Mouse (Mus musculus): Measurements from ENCODE around the gene Atg9a. TPM values are rescaled to one million over a fixed set of nuclear protein-coding genes. Genes with fewer than 3 reads are reported as not detected.
A peak's percentile ranks its signal among the peaks of the same experiment; 100 is the strongest.

Gene Atg9a
- total RNA-seq, 1 experiment: 17.2 TPM

DNA sequence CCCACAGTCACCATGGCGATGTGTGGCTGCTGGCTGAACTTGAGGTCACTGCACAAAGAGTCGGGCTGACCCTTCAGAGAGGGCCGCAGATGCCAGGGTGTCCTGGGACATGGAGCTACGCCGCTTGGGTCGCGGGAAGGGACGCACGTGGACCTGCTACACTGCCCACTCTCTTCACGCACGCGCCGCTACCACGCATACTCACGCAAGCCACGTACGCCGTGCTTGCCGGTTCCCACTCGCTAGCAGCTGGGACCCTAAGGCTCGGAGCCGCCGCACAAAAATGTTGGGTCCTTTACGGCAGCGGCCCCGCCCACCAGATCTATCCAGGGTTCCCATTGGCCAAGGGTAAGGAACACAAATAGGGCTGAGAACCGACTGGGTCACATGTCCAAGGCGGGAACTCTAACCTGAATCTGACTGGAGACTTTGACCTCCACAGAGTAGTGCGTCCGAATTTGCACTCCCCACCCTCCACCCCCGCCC is 11.8 kb downstream of the Atg9a start, which contains the start of gene Abcb6:
Abcb6 (minus strand) TSS at position 288 of the 486 bp plus-strand sequence.
- DNase-seq (ENCODE audit: low read depth, low spot score): peak; percentile 89
- peaks cover 4% of the 10 kb centered on the region; the same call in 1 of the 2 replicates for H3K36me3 ChIP-seq (ENCODE audit: control insufficient read depth, insufficient read depth, low read length, poor library complexity, severe bottlenecking)
- peak within 1 kb of the TSS; percentile 81 to 82 for H3K4me3 ChIP-seq (ENCODE audit: insufficient read depth in 1 of 2, low read depth in 1 of 2, low read length in 2 of 2, poor library complexity in 1 of 2, severe bottlenecking in 1 of 2)
- no peaks in the 10 kb centered on the region for H3K9me3 ChIP-seq (ENCODE audit: control insufficient read depth, insufficient read depth, low read depth, low read length)
- no peak within 1 kb of the TSS for H3K27ac ChIP-seq (ENCODE audit: insufficient read depth, low read depth, low read length, poor library complexity, severe bottlenecking)
- in situ Hi-C loops (cut with MboI; ENCODE audit: low sequenced_read_pairs in 2 of 2, unreplicated experiment in 2 of 2): no loop called here
- H3K4me1 ChIP-seq (ENCODE audit: control insufficient read depth in 2 of 2, insufficient read depth in 2 of 2, low read length in 2 of 2, poor library complexity in 1 of 2): peaks cover 4 to 5% of the 10 kb centered on the region in 2 experiments; a peak in 2 of 4 replicates
- TF ChIP-seq CHD2 (IDR thresholded peaks at IDR 0.05; ENCODE audit: low read depth, low read length) (no peak), ZC3H11A (IDR thresholded peaks at IDR 0.05; ENCODE audit: borderline replicate concordance, low read depth, low read length) (no peak), MAFK (IDR thresholded peaks at IDR 0.05; ENCODE audit: insufficient read depth, low read depth, low read length) (no peak), HCFC1 (IDR thresholded peaks at IDR 0.05; ENCODE audit: borderline replicate concordance, insufficient read depth, low read length) (no peak), ZNF384 (IDR thresholded peaks at IDR 0.05; ENCODE audit: low read depth, low read length) (no peak)
- peak within 1 kb of the TSS; percentile 70 for H3K9ac ChIP-seq (ENCODE audit: insufficient read depth, low read depth, low read length, poor library complexity, severe bottlenecking)

DNA sequence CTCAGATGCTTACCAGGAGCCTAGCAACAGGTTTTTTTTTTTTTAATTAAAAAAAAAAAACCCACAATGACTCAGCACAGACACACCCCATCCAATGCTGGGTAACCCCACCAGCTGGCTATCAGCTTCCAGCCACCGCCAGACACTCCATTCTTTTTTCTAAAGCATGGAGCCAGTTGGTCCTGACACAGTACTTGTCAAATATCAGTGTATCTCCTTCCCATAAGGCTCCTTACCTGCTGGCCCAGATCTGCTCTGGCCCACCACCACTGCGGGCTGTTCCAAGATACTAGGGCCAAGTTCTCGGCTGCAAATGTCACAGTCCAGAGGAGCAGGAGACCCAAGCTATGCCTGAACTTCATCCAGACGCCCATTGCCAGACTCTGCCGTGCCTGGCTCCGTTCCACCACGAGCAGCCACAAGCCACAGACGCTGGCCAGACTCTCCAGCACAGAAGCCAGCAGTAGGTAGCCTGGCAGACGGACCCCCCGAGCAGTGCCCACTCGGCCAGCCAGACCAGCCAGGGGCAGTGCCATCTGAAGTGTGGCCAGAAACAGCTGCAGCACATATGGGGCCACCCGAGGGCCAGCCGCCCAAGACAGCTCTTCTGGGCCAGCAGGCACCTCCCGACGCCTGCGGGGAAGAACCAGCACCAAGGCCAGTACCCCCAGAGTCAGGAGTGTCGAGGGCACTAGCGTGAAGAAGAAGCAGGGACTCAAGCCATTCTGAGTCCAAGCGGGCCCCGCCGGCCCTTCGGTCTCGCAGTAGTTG is 12.5 kb downstream of the Atg9a start:
- Histone ChIP-seq H3K4me1 (ENCODE audit: control insufficient read depth in 2 of 2, insufficient read depth in 2 of 2, low read length in 2 of 2, poor library complexity in 1 of 2) (peaks cover 4 to 5% of the 10 kb centered on the region in 2 experiments; a peak in 2 of 4 replicates), H3K27ac (ENCODE audit: insufficient read depth, low read depth, low read length, poor library complexity, severe bottlenecking) (no peak overlapping the region), H3K9me3 (ENCODE audit: control insufficient read depth, insufficient read depth, low read depth, low read length) (no peaks in the 10 kb centered on the region), H3K36me3 (ENCODE audit: control insufficient read depth, insufficient read depth, low read length, poor library complexity, severe bottlenecking) (peaks cover 2% of the 10 kb centered on the region; the same call in 1 of the 2 replicates), H3K9ac (ENCODE audit: insufficient read depth, low read depth, low read length, poor library complexity, severe bottlenecking) (peak overlapping the region; percentile 70), H3K4me3 (ENCODE audit: insufficient read depth in 1 of 2, low read depth in 1 of 2, low read length in 2 of 2, poor library complexity in 1 of 2, severe bottlenecking in 1 of 2) (peak overlapping the region; percentile 81 to 82)
- TF ChIP-seq ZNF384 (IDR thresholded peaks at IDR 0.05; ENCODE audit: low read depth, low read length) (peak; percentile 84), CHD2 (IDR thresholded peaks at IDR 0.05; ENCODE audit: low read depth, low read length) (no peak), MAFK (IDR thresholded peaks at IDR 0.05; ENCODE audit: insufficient read depth, low read depth, low read length) (peak; percentile 70)
- in situ Hi-C loops (cut with MboI; ENCODE audit: low sequenced_read_pairs in 2 of 2, unreplicated experiment in 2 of 2): no loop called here
- peak; percentile 28 for DNase-seq (ENCODE audit: low read depth, low spot score)

DNA sequence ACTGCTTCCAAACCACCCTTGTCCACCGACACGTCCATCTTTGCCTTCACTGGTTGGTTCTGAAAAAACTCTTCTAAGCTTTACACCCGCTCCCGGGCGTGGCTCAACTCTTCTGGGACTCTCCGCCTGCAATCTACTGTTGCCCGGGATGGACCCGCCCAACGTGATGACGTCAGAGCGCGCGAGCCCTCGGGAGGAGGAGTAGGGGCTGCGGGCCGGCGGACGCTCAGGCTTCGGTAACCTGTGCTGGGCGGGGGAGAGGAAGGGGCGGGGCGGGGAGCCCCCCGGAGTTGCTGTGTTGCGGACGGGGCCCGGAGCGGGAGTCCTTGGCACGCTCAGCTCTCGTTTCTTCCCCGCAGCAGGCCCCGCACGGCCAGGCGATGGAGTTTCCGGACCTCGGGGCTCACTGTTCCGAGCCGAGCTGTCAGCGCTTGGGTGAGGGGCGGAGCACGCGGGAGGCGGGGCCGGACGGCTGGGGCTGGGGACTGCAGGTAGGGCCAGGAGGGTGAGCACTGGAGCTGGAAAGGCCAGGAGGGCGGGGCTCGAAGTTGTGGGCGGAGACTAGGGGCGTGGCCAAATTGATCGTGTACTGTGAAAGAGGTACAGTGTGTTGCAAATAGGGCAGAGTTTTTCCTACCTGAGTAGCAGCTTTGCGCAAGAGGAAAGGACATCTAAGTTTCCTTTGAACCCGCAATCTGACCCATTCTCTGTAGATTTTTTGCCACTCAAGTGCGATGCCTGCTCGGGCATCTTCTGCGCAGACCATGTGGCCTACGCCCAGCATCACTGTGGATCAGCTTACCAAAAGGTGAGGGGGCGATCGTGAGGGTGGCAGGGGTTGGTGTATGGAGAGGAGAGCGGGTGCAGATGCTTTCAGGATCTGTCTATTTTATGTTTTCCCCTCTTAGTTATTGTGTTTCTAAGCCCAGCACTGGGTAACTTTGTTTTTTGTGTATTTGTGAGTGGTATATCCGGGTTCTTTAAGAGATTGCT is 23.2 kb downstream of the Atg9a start, which contains the start of gene Zfand2b:
Zfand2b (plus strand) TSS at position 175 of the 993 bp plus-strand sequence.
- in situ Hi-C loops (cut with MboI; ENCODE audit: low sequenced_read_pairs in 2 of 2, unreplicated experiment in 2 of 2): no loop called here
- Histone ChIP-seq H3K4me3 (ENCODE audit: insufficient read depth in 1 of 2, low read depth in 1 of 2, low read length in 2 of 2, poor library complexity in 1 of 2, severe bottlenecking in 1 of 2) (peak within 1 kb of the TSS; percentile 91 to 96), H3K9ac (ENCODE audit: insufficient read depth, low read depth, low read length, poor library complexity, severe bottlenecking) (peak within 1 kb of the TSS; percentile 75), H3K4me1 (ENCODE audit: control insufficient read depth in 2 of 2, insufficient read depth in 2 of 2, low read length in 2 of 2, poor library complexity in 1 of 2) (peaks cover 0 to 5% of the 10 kb centered on the region in 2 experiments; a peak in 1 of 4 replicates), H3K9me3 (ENCODE audit: control insufficient read depth, insufficient read depth, low read depth, low read length) (no peaks in the 10 kb centered on the region), H3K36me3 (ENCODE audit: control insufficient read depth, insufficient read depth, low read length, poor library complexity, severe bottlenecking) (peaks cover 13% of the 10 kb centered on the region), H3K27ac (ENCODE audit: insufficient read depth, low read depth, low read length, poor library complexity, severe bottlenecking) (0 out of 2 replicates have a peak within 1 kb of the TSS, but pooled peaks have one; percentile 31)
- no peak for TF ChIP-seq MAFK (IDR thresholded peaks at IDR 0.05; ENCODE audit: insufficient read depth, low read depth, low read length)
- TF ChIP-seq ZC3H11A (IDR thresholded peaks at IDR 0.05; ENCODE audit: borderline replicate concordance, low read depth, low read length): no peak
- TF ChIP-seq CHD2 (IDR thresholded peaks at IDR 0.05; ENCODE audit: low read depth, low read length): 0 out of 2 replicates have a peak, but pooled peaks have one; percentile 5
- TF ChIP-seq ZNF384 (IDR thresholded peaks at IDR 0.05; ENCODE audit: low read depth, low read length): peak; percentile 50; the same call in 1 of the 2 replicates
- DNase-seq (ENCODE audit: low read depth, low spot score): peak; percentile 98

DNA sequence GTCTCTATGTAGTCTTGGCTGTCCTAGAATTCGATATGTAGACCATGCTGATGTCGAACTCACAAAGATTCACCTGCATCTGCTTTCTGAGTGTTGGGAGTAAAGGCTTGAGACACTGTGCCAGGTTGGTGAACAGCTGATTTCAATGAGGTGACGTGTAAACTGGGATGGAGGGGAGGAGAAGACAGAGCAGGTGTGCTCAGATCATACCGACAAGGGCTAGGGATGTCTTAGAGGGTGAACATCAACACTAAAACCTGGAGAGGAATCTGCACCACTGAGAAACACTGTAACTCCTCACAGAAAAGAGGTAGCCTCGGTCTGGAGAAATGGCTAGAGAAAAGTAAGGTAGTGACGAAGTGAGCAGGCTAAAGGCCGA is 23.9 kb downstream of the Atg9a start:
- in situ Hi-C loops (cut with MboI; ENCODE audit: low sequenced_read_pairs in 2 of 2, unreplicated experiment in 2 of 2): no loop called here
- Histone ChIP-seq H3K4me3 (ENCODE audit: insufficient read depth in 1 of 2, low read depth in 1 of 2, low read length in 2 of 2, poor library complexity in 1 of 2, severe bottlenecking in 1 of 2) (peak overlapping the region; percentile 53 to 96), H3K36me3 (ENCODE audit: control insufficient read depth, insufficient read depth, low read length, poor library complexity, severe bottlenecking) (peaks cover 12% of the 10 kb centered on the region), H3K9ac (ENCODE audit: insufficient read depth, low read depth, low read length, poor library complexity, severe bottlenecking) (peak overlapping the region; percentile 35), H3K27ac (ENCODE audit: insufficient read depth, low read depth, low read length, poor library complexity, severe bottlenecking) (0 out of 2 replicates have a peak overlapping the region, but pooled peaks have one; percentile 31), H3K4me1 (ENCODE audit: control insufficient read depth in 2 of 2, insufficient read depth in 2 of 2, low read length in 2 of 2, poor library complexity in 1 of 2) (peaks cover 0 to 5% of the 10 kb centered on the region in 2 experiments; a peak in 1 of 4 replicates), H3K9me3 (ENCODE audit: control insufficient read depth, insufficient read depth, low read depth, low read length) (no peaks in the 10 kb centered on the region)
- TF ChIP-seq ZC3H11A (IDR thresholded peaks at IDR 0.05; ENCODE audit: borderline replicate concordance, low read depth, low read length) (no peak), ZNF384 (IDR thresholded peaks at IDR 0.05; ENCODE audit: low read depth, low read length) (no peak), HCFC1 (IDR thresholded peaks at IDR 0.05; ENCODE audit: borderline replicate concordance, insufficient read depth, low read length) (no peak), MAFK (IDR thresholded peaks at IDR 0.05; ENCODE audit: insufficient read depth, low read depth, low read length) (no peak), CHD2 (IDR thresholded peaks at IDR 0.05; ENCODE audit: low read depth, low read length) (no peak)
- no peak for DNase-seq (ENCODE audit: low read depth, low spot score)

Data from ES-E14 (cell line).